Mouse (Mus musculus) spleen, postnatal 0 days (tissue): ENCODE results near the gene Rchy1. TPM values are rescaled to one million over a fixed set of nuclear protein-coding genes. Genes with fewer than 3 reads are reported as not detected.

Source experiments
- polyA plus RNA-seq: library from polyadenylated mRNA; unstranded; fragments of >200 nt; fragmentation: Nextera tagmentation; extraction: Ambion mirVana; gene quantifications from 2 replicates; pipeline ENCODE4 v1.2.1, GENCODE M21; 2015

The Rchy1 gene
- polyA plus RNA-seq: 65.4 and 69.5 TPM in 2 replicates

GRCm38 (mm10) chr5:91962639-91963440 lies at the start of gene Rchy1:
Rchy1 (minus strand) TSS chr5:91963068.

GRCm38 (mm10) chr5:91987236-91987635 lies 24.4 kb upstream of the Rchy1 start, which contains the start of gene Odaph:
Odaph (plus strand) TSS chr5:91987475.

Other genes with a start within 250 kb of the Rchy1 start
- gene Odaph, start 24.4 kb upstream of the Rchy1 start, polyA plus RNA-seq: not detected in 2 replicates
- gene Cdkl2, start 80.8 kb upstream of the Rchy1 start, polyA plus RNA-seq: 0.40 and 0.75 TPM in 2 replicates
- gene G3bp2, start 120.7 kb upstream of the Rchy1 start, polyA plus RNA-seq: 66.1 and 70.5 TPM in 2 replicates
- gene Uso1, start 174.9 kb upstream of the Rchy1 start, polyA plus RNA-seq: 21.5 and 24.7 TPM in 2 replicates